Mouse (Mus musculus): Measurements from ENCODE around the gene Pnp.
"Not testable (repeated sequence)": the region's sequence is repeated elsewhere in the genome, so short reads cannot be mapped to it uniquely, and the experiment has no call there.

Pnp gene

DNA sequence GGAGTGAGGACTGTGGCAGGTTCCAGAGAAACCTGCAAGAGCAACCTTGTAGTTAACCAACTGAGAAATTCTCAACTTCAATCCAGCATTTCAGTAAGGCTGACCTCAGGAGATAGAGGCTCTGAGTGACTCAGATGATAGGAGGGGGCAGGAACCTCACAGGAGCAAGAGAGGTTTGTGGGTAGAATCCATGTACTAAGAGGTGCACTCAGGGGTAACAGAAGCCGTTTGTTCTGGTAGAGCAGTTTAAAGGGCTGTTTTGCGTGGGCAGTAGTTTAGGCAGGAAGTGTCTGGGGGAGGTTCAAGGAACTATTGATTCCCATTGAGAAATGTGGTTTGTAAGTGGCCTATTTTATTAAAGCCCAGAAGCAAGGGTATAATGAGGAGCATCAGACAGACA is 50.3 kb downstream of the Pnp start:
- ChIA-PET POLR2A (interaction anchor here in 1 of 4 experiments (3.1 kb wide), 1 partner anchor 12 kb away, joined by 20 read pairs; no protein-coding TSS in a partner anchor), CTCF (interaction anchor here in 1 of 4 experiments (0.6 kb wide), 1 partner anchor 12 kb away, joined by 4 read pairs; no protein-coding TSS in a partner anchor)

DNA sequence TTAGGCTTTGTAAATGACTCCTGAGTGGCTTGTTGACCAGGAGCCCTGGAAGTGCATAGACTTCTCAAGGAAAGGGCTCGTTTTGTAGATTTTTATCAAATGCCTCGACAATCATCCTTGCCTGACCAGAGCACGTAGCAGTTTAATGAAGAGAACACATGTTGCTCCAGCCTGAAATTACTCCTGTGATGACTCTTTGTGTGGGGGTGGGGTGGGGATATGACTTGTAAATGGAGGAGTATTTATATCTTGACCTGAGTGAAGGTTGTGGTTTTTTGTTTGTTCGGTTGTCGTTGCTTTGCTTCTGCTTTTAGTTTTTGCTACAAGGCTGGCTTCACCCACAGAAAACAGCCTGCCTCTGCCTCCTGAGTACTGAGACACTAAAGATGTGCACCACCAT is 51.0 kb downstream of the Pnp start:
- ChIA-PET CTCF (no interaction called here), POLR2A (interaction anchor here in 1 of 4 experiments (0.6 to 0.7 kb wide), 3 partner anchors 32 to 427 kb away, joined by 3 to 6 read pairs (median 4); no protein-coding TSS in a partner anchor)

DNA sequence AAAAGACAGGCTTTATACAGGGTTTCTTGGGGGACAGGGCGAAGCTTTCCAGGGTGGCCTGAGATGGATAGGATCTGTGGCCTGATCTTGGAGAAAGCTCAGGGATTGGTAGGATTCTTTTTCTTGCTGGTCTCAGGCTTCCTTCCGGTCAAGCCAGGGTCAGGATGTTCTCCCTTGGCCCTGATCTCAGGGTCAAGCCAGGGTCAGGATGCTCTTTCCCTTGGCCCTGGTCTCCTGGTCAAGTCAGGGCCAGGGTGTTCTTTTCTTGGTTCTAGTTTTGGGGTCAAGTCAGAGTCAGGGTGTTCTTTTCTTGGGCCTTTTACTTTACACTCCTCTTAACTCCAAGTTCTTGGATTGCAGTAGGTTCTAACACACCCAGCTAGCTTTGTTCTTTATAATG is 56.8 kb downstream of the Pnp start:
- ChIA-PET POLR2A (interaction anchor here in 1 of 4 experiments (2.8 kb wide), 1 partner anchor 8 kb away, joined by 9 read pairs; no protein-coding TSS in a partner anchor), CTCF (no interaction called here)

DNA sequence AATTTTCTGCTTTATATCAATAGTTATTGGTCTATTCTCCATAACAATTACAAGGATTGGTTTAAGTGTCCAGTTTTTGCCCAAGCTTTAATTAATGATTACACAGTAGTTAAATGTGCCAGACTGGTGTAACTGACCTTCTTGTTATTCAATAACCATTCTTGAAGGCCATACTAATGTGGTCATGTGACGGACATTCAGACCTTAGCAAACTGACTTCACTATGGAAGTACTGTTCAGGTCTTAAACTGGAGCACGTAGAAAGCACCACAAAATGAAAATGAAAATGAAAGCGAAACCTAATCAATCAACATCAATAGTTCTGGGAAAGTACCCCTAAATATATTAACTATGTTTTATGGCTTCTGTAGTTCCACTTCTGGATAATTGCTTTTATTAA is 60.2 kb downstream of the Pnp start:
- CTCF ChIA-PET = no interaction called here
- POLR2A ChIA-PET = no interaction called here

DNA sequence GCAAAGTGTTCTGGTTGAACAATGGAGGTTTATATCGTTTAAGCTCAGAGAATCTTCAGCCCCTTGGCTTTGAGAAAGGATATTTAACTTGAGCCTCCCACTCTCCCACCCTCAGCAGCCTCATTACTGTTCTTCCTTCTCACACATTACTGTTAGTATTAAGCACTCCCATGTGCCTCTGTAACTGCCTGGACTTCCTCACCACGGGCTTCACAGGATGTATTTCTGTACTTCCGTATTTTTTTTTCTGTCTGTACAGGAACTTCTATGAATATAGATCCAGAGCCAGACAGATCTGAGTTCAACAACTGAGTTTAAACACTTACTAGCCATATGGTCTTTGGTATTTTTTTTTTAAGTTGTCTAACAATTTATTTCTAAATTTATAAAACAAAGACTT is 66.2 kb downstream of the Pnp start:
- ChIA-PET CTCF (interaction anchor here in 2 of 4 experiments (0.6 to 0.7 kb wide), 2 partner anchors 176 to 886 kb away, joined by 4 to 5 read pairs; no protein-coding TSS in a partner anchor), POLR2A (interaction anchor here in 1 of 4 experiments (0.8 to 2.8 kb wide), 2 partner anchors 10 to 26 kb away, joined by 3 to 7 read pairs; partner anchors contain the start of gene Rnase10)

DNA sequence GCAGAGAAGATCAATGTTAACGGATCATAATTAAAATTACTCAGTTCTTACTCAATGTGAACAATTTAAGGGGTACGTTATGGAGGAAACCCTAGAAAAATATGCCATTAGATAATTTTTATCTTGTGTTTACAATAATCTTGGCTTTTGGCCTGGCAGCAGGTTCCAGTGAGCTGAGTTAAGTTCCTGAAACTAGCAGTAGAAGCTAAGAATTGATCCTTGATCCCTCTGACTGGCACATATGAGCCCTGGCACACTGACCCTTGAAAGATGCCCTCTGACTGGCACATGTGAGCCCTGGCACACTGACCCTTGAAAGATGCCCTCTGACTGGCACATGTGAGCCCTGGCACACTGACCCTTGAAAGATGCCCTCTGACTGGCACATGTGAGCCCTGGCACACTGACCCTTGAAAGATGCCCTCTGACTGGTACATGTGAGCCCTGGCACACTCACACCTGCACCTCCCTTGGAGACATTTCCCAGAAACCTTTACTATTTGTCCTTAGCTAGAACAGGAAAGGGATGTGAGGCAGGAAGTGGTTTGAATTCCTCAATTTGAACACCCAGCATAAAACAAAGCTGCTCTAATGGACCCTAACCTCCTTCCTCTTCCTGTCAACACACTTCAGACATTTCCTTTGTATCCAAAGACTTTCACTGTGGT is 67.3 kb downstream of the Pnp start:
- POLR2A ChIA-PET = interaction anchor here in 1 of 4 experiments (2.8 kb wide), 1 partner anchor 9 kb away, joined by 7 read pairs; the partner anchor contains the start of gene Rnase10
- CTCF ChIA-PET = no interaction called here

DNA sequence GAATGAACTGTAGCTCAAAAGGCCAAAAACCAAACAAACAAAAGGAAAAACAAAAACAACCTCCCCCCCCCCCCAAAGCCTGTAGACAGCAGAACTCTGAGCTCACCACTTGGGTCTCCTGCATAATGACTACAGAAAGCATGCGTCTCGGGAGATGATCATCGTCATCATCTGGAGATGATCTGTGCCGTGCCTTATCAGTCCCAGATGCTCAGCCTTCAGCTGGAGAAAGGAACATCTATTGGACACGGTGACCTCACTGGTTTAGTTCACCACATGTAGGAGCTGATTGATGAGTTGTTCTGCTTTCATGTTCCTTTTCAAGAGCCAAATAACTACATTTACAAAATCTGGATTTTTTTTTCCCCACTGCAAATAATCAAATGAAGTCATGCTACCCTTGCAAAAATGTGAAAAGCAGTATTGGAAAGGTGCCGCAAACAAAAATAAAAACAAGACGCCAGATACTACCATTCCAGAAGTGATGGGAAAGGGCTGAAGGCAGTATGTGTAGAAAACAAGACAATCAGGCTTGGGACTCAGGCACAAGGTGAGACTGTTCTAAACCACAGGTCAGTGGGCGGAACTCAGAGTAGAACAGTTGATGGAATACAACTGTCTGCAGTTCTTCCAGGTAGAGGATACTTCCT is 76.4 kb downstream of the Pnp start, which contains the start of gene Rnase10:
TSS of gene Rnase10 (plus strand) at position 600 of the 650 bp plus-strand sequence.
- ChIA-PET CTCF (interaction anchor here in 2 of 4 experiments (0.6 to 1.4 kb wide), 4 partner anchors 19 to 142 kb away, joined by 3 to 5 read pairs (median 4); no protein-coding TSS in a partner anchor), POLR2A (interaction anchor here in 2 of 4 experiments (0.6 to 1.9 kb wide), 6 partner anchors 11 to 201 kb away, joined by 3 to 7 read pairs (median 4); partner anchors contain the start of gene Ccnb1ip1 (in 1 of the 2))

DNA sequence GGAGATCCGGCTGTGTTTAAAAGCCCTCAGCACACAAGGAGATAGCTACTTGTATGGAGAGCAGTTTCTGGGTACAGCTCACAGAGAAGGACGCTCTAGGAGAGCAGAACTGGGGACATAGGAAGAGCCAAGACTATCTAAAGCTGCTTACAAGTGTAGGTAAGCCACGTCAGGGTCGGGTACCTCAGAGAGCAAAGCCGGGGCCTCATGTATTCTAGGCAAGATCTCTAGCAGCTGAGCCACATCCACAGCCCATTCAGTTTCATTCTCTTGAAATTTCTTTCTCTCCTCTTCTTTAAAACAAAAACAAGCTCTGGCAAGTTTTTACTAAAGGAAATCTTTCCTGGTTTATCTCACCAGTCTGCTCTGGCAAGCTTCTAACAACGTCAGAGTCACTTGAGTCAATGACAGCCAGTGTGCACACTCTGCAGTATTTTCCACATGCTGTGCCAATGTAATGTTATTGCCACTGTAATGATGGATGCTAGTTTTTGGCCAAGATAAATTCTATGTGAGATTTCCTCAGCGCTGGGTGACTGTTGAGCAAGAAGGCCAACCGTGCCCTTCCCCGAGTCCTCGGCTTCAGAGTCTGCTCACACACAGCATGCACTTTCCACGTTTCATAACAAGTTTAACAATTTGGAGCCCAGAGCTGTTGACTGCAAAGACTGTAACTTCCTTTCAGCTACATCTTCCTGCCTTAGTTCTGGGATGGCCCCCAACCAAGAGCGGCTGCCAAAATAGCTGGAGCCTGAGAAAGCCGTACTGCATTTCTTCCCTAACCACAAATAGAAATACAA is 77.2 kb downstream of the Pnp start:
- POLR2A ChIA-PET = interaction anchor here in 2 of 4 experiments (0.6 to 1.8 kb wide), 5 partner anchors 11 to 75 kb away, joined by 3 to 7 read pairs (median 3); no protein-coding TSS in a partner anchor
- CTCF ChIA-PET = no interaction called here

DNA sequence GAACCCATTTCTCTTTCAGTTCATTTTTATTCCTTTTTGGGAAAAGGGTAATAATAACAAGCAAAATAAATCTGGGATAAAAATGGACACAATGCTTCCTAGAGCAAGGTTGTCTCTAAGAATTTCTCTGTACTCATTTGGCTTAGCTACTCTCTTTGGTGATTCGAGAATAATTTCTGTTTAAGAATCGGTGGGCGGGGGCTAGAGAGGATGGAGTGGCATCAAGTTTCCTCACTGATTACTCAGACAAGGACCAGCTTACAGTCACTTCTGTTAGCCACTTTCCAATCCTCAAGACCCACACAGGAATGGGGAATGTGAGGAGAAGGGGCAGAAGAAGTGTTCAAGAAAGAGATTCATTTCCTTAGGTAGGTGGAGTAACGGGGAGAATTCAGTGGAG is 77.9 kb downstream of the Pnp start:
- POLR2A ChIA-PET = interaction anchor here in 1 of 4 experiments (0.8 to 1.0 kb wide), 2 partner anchors 13 to 55 kb away, joined by 3 read pairs; no protein-coding TSS in a partner anchor
- CTCF ChIA-PET = no interaction called here

DNA sequence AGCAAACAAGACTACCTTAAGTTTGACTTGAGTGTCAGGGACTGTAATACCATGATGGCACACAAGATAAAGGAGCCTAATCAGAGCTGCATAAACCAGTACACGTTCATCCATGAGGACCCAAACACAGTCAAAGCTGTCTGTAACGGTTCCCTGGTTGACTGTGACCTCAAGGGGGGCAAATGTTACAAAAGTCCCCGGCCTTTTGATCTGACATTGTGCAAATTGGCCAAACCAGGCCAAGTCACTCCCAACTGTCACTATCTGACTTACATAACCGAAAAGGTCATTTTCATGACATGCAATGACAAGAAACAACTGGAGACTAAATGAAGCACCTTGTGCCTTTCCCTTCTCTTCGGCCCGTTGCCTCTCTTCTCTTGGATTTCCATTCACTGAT is 78.7 kb downstream of the Pnp start:
- POLR2A ChIA-PET = no interaction called here

DNA sequence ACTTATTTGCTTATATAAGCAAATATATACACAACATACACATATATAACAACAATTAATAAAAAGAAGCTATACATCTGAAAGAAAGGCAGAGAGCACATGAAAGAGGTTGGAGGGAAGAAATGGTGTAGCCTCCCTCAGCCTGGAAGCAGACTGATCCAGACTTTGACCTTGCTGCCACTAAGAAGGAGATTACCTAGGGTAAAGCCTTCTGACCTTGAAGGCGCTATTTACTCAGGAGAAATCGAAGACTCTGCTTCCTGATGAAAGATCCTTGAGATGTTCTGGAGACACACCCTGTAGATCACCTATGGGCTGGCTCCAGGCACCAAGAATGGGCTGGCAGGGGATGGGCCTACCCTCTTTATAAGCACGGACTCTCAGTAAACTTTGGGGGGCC is 83.8 kb downstream of the Pnp start:
- POLR2A ChIA-PET = interaction anchor here in 1 of 4 experiments (0.5 kb wide), 1 partner anchor 66 kb away, joined by 3 read pairs; no protein-coding TSS in a partner anchor
- CTCF ChIA-PET = not testable (repeated sequence)

More for the DNA sequence above, 78.7 kb downstream of the Pnp start:
- CTCF ChIA-PET = no interaction called here

Data from embryonic stem cell, embryonic (primary cell).